Mouse (Mus musculus): Measurements from ENCODE around the gene Mad1l1. TPM values are rescaled to one million over a fixed set of nuclear protein-coding genes. Genes with fewer than 3 reads are reported as not detected.

Gene Mad1l1
- polyA plus RNA-seq, 1 experiment = 51.5 TPM

- H3ac ChIP-seq (ENCODE audit: control insufficient read depth, insufficient read length, low read depth) = no peak overlapping the region
- no peaks in the 10 kb centered on the region for H3K79me2 ChIP-seq (ENCODE audit: control insufficient read depth, insufficient read depth)
- H3K36me3 ChIP-seq (ENCODE audit: control insufficient read depth, insufficient read depth) = peaks cover 14% of the 10 kb centered on the region
- no peaks in the 10 kb centered on the region for H3K27me3 ChIP-seq (ENCODE audit: control insufficient read depth, insufficient read depth, insufficient read length)
- H3K79me3 ChIP-seq (ENCODE audit: low read depth) = no peaks in the 10 kb centered on the region
- TF ChIP-seq CTCF (IDR thresholded peaks at IDR 0.05; ENCODE audit: control insufficient read depth, insufficient read depth, insufficient read length) (no peak), MAX (IDR thresholded peaks at IDR 0.05) (no peak), MYOG (IDR thresholded peaks at IDR 0.05; ENCODE audit: control insufficient read depth, extremely low read depth, insufficient read length) (no peak), CEBPB (IDR thresholded peaks at IDR 0.05; ENCODE audit: low read depth) (no peak), MYOD1 (IDR thresholded peaks at IDR 0.05; ENCODE audit: control insufficient read depth, insufficient read length, low read depth) (no peak), FOSL1 (IDR thresholded peaks at IDR 0.05; ENCODE audit: insufficient read depth, low read length, poor library complexity, severe bottlenecking) (no peak), USF1 (IDR thresholded peaks at IDR 0.05; ENCODE audit: low read depth) (no peak)
- no peak overlapping the region for H3K4me3 ChIP-seq (ENCODE audit: insufficient read depth, poor library complexity, severe bottlenecking)
These were observed 53.0 kb downstream of the Mad1l1 start for GRCm38 (mm10) chr5:140268396-140268795.

DNA sequence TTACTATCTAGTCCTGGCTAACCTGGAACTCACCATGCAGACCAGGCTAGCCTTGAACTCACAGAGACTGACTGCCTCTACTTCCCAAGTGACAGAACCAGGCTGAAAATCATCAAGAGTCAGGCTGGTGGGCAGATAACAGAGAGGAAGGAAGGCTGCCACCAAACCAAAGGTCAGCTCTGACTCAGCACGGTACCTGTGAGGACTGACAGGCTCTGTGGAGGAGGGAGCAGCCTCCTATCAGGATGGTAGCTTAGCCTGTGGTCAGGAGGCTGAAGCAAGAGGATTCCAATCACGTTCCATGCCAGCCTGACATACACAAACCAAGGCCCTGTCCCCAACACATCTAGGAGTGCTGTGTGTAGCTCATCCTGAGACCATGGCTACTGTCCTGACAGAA lies 54.3 kb downstream of the Mad1l1 start:
- TF ChIP-seq MAX (IDR thresholded peaks at IDR 0.05) (no peak), CEBPB (IDR thresholded peaks at IDR 0.05; ENCODE audit: low read depth) (no peak), CTCF (IDR thresholded peaks at IDR 0.05; ENCODE audit: control insufficient read depth, insufficient read depth, insufficient read length) (no peak), FOSL1 (IDR thresholded peaks at IDR 0.05; ENCODE audit: insufficient read depth, low read length, poor library complexity, severe bottlenecking) (no peak), MYOG (IDR thresholded peaks at IDR 0.05; ENCODE audit: control insufficient read depth, extremely low read depth, insufficient read length) (no peak)
- H3K36me3 ChIP-seq (ENCODE audit: control insufficient read depth, insufficient read depth) = peaks cover 14% of the 10 kb centered on the region
- no peak overlapping the region for H3ac ChIP-seq (ENCODE audit: control insufficient read depth, insufficient read length, low read depth)
- no peak overlapping the region for H3K4me3 ChIP-seq (ENCODE audit: insufficient read depth, poor library complexity, severe bottlenecking)
- no peaks in the 10 kb centered on the region for H3K27me3 ChIP-seq (ENCODE audit: control insufficient read depth, insufficient read depth, insufficient read length)
- no peaks in the 10 kb centered on the region for H3K79me2 ChIP-seq (ENCODE audit: control insufficient read depth, insufficient read depth)
- H3K79me3 ChIP-seq (ENCODE audit: low read depth) = no peaks in the 10 kb centered on the region

- Histone ChIP-seq H3K79me2 (ENCODE audit: control insufficient read depth, insufficient read depth) (no peaks in the 10 kb centered on the region), H3K4me3 (ENCODE audit: insufficient read depth, poor library complexity, severe bottlenecking) (no peak overlapping the region), H3K36me3 (ENCODE audit: control insufficient read depth, insufficient read depth) (peaks cover 9% of the 10 kb centered on the region), H3K79me3 (ENCODE audit: low read depth) (no peaks in the 10 kb centered on the region), H3ac (ENCODE audit: control insufficient read depth, insufficient read length, low read depth) (no peak overlapping the region), H3K27me3 (ENCODE audit: control insufficient read depth, insufficient read depth, insufficient read length) (no peaks in the 10 kb centered on the region)
- TF ChIP-seq MAX (IDR thresholded peaks at IDR 0.05) (no peak), MYOD1 (IDR thresholded peaks at IDR 0.05; ENCODE audit: control insufficient read depth, insufficient read length, low read depth) (peak; percentile 69), FOSL1 (IDR thresholded peaks at IDR 0.05; ENCODE audit: insufficient read depth, low read length, poor library complexity, severe bottlenecking) (no peak), CTCF (IDR thresholded peaks at IDR 0.05; ENCODE audit: control insufficient read depth, insufficient read depth, insufficient read length) (no peak), CEBPB (IDR thresholded peaks at IDR 0.05; ENCODE audit: low read depth) (no peak)
These were observed 56.4 kb downstream of the Mad1l1 start for GRCm38 (mm10) chr5:140264825-140265575.

GRCm38 (mm10) chr5:140263754-140264749 lies 57.3 kb downstream of the Mad1l1 start:
- H3K27me3 ChIP-seq (ENCODE audit: control insufficient read depth, insufficient read depth, insufficient read length) = no peaks in the 10 kb centered on the region
- H3K79me3 ChIP-seq (ENCODE audit: low read depth) = no peaks in the 10 kb centered on the region
- no peak overlapping the region for H3ac ChIP-seq (ENCODE audit: control insufficient read depth, insufficient read length, low read depth)
- H3K79me2 ChIP-seq (ENCODE audit: control insufficient read depth, insufficient read depth) = no peaks in the 10 kb centered on the region
- TF ChIP-seq CTCF (IDR thresholded peaks at IDR 0.05; ENCODE audit: control insufficient read depth, insufficient read depth, insufficient read length) (no peak), FOSL1 (IDR thresholded peaks at IDR 0.05; ENCODE audit: insufficient read depth, low read length, poor library complexity, severe bottlenecking) (no peak), MAX (IDR thresholded peaks at IDR 0.05) (no peak)
- no peak overlapping the region for H3K4me3 ChIP-seq (ENCODE audit: insufficient read depth, poor library complexity, severe bottlenecking)
- peaks cover 5% of the 10 kb centered on the region for H3K36me3 ChIP-seq (ENCODE audit: control insufficient read depth, insufficient read depth)

- no peaks in the 10 kb centered on the region for H3K79me2 ChIP-seq (ENCODE audit: control insufficient read depth, insufficient read depth)
- peaks cover 5% of the 10 kb centered on the region for H3K36me3 ChIP-seq (ENCODE audit: control insufficient read depth, insufficient read depth)
- H3K79me3 ChIP-seq (ENCODE audit: low read depth) = no peaks in the 10 kb centered on the region
- no peak overlapping the region for H3ac ChIP-seq (ENCODE audit: control insufficient read depth, insufficient read length, low read depth)
- no peak overlapping the region for H3K4me3 ChIP-seq (ENCODE audit: insufficient read depth, poor library complexity, severe bottlenecking)
- no peak for TF ChIP-seq MYOD1 (IDR thresholded peaks at IDR 0.05; ENCODE audit: control insufficient read depth, insufficient read length, low read depth)
- TF ChIP-seq CTCF (IDR thresholded peaks at IDR 0.05; ENCODE audit: control insufficient read depth, insufficient read depth, insufficient read length) = no peak
- TF ChIP-seq MYOG (IDR thresholded peaks at IDR 0.05; ENCODE audit: control insufficient read depth, extremely low read depth, insufficient read length) = no peak
- TF ChIP-seq USF1 (IDR thresholded peaks at IDR 0.05; ENCODE audit: low read depth) = no peak
- TF ChIP-seq MAX (IDR thresholded peaks at IDR 0.05) = no peak
- TF ChIP-seq FOSL1 (IDR thresholded peaks at IDR 0.05; ENCODE audit: insufficient read depth, low read length, poor library complexity, severe bottlenecking) = no peak
- TF ChIP-seq CEBPB (IDR thresholded peaks at IDR 0.05; ENCODE audit: low read depth) = no peak
- H3K27me3 ChIP-seq (ENCODE audit: control insufficient read depth, insufficient read depth, insufficient read length) = no peaks in the 10 kb centered on the region
These were observed 59.0 kb downstream of the Mad1l1 start for GRCm38 (mm10) chr5:140262401-140262800.

Measured in C2C12 (cell line).